Mouse (Mus musculus): ENCODE results near the gene Usp37. TPM values are rescaled to one million over a fixed set of nuclear protein-coding genes. Genes with fewer than 3 reads are reported as not detected.
A peak's percentile ranks its signal among the peaks of the same experiment; 100 is the strongest.
"Not testable (repeated sequence)": the region's sequence is repeated elsewhere in the genome, so short reads cannot be mapped to it uniquely, and the experiment has no call there.

The Usp37 gene
- polyA plus RNA-seq, 1 experiment: 52.1 TPM

DNA sequence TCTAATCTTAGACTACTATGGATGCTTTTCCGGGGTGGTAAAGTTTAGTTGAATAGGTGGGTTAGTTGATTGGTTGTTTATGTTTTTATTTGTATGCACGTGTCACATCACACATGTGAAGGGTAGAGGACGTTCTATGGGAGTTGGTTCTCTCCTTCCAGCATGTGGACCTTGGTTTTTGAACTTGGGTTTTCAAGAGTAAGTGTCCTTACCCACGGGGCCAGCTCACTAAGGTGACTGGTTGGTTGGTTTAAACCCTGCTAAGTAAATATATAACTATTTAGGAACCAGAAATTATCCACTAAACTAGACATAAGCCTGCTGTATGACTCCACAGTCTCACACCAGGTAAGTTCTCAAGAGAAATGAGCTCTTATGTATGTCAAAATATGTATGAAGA, 19.3 kb downstream of the Usp37 start:
- Histone ChIP-seq H3K9me3 (replicated peaks; ENCODE audit: control insufficient read depth, insufficient read depth, low read length, poor library complexity, severe bottlenecking) (no peaks in the 10 kb centered on the region), H3K4me3 (ENCODE audit: low read depth, low read length) (no peak overlapping the region), H3K27me3 (ENCODE audit: control insufficient read depth, insufficient read depth, low read length, poor library complexity, severe bottlenecking) (no peaks in the 10 kb centered on the region), H3K4me1 (ENCODE audit: control insufficient read depth, insufficient read depth, low read length) (no peaks in the 10 kb centered on the region), H3K9ac (ENCODE audit: low read depth, poor library complexity, severe bottlenecking) (no peak overlapping the region), H3K27ac (ENCODE audit: insufficient read depth, low read length) (no peak overlapping the region), H3K36me3 (ENCODE audit: control insufficient read depth, insufficient read depth, low read length, poor library complexity, severe bottlenecking) (peaks cover 68% of the 10 kb centered on the region)
- no peak for TF ChIP-seq EP300 (IDR thresholded peaks at IDR 0.05; ENCODE audit: insufficient read depth, low read depth, low read length)

DNA sequence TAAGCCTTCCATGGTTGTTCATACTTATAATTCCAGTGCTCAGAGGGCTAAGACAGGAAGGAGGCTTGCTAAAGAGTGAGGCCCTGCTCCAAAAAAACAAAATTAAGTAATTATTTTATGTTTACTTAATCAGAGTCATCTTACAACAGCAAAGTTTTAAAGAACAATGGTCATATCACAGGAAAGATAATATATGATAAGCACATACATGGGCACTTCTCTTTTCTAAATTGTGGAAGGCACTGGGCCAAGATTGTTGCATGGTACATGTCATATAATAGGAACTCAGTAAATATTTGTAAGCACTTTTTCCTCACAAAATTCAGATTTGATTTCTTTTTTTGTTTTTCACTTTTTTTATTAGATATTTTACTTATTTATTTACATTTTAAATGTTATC, 24.2 kb downstream of the Usp37 start:
- Histone ChIP-seq H3K27me3 (ENCODE audit: control insufficient read depth, insufficient read depth, low read length, poor library complexity, severe bottlenecking) (no peaks in the 10 kb centered on the region), H3K4me1 (ENCODE audit: control insufficient read depth, insufficient read depth, low read length) (no peaks in the 10 kb centered on the region), H3K27ac (ENCODE audit: insufficient read depth, low read length) (no peak overlapping the region), H3K9me3 (replicated peaks; ENCODE audit: control insufficient read depth, insufficient read depth, low read length, poor library complexity, severe bottlenecking) (no peaks in the 10 kb centered on the region), H3K4me3 (ENCODE audit: low read depth, low read length) (no peak overlapping the region), H3K36me3 (ENCODE audit: control insufficient read depth, insufficient read depth, low read length, poor library complexity, severe bottlenecking) (peaks cover 47% of the 10 kb centered on the region), H3K9ac (ENCODE audit: low read depth, poor library complexity, severe bottlenecking) (no peak overlapping the region)
- no peak for TF ChIP-seq POLR2A (IDR thresholded peaks at IDR 0.05; ENCODE audit: insufficient read depth, low read length)
- no peak for TF ChIP-seq CTCF (IDR thresholded peaks at IDR 0.05; ENCODE audit: low read depth, low read length)

DNA sequence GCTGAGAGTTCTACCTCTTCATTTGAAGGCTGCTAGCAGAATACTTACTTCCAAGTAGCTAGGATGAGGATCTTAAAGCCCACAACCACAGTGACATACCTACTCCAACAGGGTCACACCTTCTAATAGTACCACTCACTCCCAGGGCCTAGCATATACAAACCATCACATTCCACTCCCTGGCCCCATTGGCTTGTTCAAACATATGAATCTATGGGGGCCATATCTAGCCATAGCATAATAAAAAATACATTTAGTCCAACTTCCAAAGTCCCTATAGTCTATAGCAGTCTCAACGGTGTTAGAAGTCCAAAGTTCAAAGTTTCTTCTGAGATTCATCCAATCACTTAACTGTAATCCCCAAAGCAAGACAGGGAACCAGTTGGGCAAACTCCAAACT, 31.1 kb downstream of the Usp37 start:
- H3K4me3 ChIP-seq (ENCODE audit: low read depth, low read length); H3K27ac ChIP-seq (ENCODE audit: insufficient read depth, low read length); H3K9ac ChIP-seq (ENCODE audit: low read depth, poor library complexity, severe bottlenecking); H3K4me1 ChIP-seq (ENCODE audit: control insufficient read depth, insufficient read depth, low read length); H3K9me3 ChIP-seq (replicated peaks; ENCODE audit: control insufficient read depth, insufficient read depth, low read length, poor library complexity, severe bottlenecking); H3K27me3 ChIP-seq (ENCODE audit: control insufficient read depth, insufficient read depth, low read length, poor library complexity, severe bottlenecking): not testable (repeated sequence)
- peaks cover 18% of the 10 kb centered on the region for H3K36me3 ChIP-seq (ENCODE audit: control insufficient read depth, insufficient read depth, low read length, poor library complexity, severe bottlenecking)

DNA sequence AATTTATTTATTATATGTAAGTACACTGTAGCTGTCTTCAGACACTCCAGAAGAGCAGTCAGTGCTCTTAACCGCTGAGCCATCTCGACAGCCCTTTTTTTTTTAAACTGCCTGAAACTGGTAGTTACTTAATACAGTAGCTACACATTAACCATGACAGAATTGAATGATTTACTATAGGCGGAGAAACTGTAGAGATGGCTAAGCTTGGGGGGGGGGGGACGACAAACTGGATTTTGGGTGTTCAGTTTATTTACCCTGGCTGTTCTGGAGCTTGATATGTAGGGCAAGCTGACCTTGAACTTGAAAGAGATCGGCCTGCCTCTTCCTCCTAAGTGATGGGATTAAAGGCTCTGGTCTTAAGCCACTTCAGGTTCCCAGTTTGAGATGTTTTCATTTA, 32.8 kb downstream of the Usp37 start:
- Histone ChIP-seq H3K9ac (ENCODE audit: low read depth, poor library complexity, severe bottlenecking) (no peak overlapping the region), H3K4me3 (ENCODE audit: low read depth, low read length) (no peak overlapping the region), H3K27me3 (ENCODE audit: control insufficient read depth, insufficient read depth, low read length, poor library complexity, severe bottlenecking) (no peaks in the 10 kb centered on the region), H3K9me3 (replicated peaks; ENCODE audit: control insufficient read depth, insufficient read depth, low read length, poor library complexity, severe bottlenecking) (no peaks in the 10 kb centered on the region), H3K4me1 (ENCODE audit: control insufficient read depth, insufficient read depth, low read length) (no peaks in the 10 kb centered on the region), H3K27ac (ENCODE audit: insufficient read depth, low read length) (no peak overlapping the region), H3K36me3 (ENCODE audit: control insufficient read depth, insufficient read depth, low read length, poor library complexity, severe bottlenecking) (peaks cover 20% of the 10 kb centered on the region)
- TF ChIP-seq POLR2A (IDR thresholded peaks at IDR 0.05; ENCODE audit: insufficient read depth, low read length) (no peak), CTCF (IDR thresholded peaks at IDR 0.05; ENCODE audit: low read depth, low read length) (no peak), EP300 (IDR thresholded peaks at IDR 0.05; ENCODE audit: insufficient read depth, low read depth, low read length) (no peak)

DNA sequence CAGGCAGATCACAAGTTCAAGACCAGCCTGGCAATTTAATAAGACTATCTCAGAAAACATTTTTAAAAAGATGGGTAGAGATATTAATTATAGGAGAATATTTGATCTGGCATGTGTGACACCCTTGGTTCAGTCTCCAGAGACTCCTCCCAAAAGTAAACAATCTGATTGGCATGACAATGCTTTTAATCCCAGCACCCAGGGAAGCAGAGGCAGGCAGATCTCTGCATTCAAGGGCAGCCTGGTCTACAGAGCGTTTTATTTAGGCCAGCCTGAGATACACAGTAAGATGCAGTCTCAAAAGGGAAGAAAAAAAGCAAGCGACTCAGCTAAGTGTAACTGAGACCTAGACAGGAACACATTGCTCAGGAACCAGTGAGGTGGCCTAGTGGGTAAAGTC, 36.3 kb downstream of the Usp37 start:
- no peak for TF ChIP-seq EP300 (IDR thresholded peaks at IDR 0.05; ENCODE audit: insufficient read depth, low read depth, low read length)
- TF ChIP-seq CTCF (IDR thresholded peaks at IDR 0.05; ENCODE audit: low read depth, low read length): no peak
- TF ChIP-seq POLR2A (IDR thresholded peaks at IDR 0.05; ENCODE audit: insufficient read depth, low read length): no peak
- Histone ChIP-seq H3K9ac (ENCODE audit: low read depth, poor library complexity, severe bottlenecking) (peak overlapping the region; percentile 91), H3K27me3 (ENCODE audit: control insufficient read depth, insufficient read depth, low read length, poor library complexity, severe bottlenecking) (no peaks in the 10 kb centered on the region), H3K4me3 (ENCODE audit: low read depth, low read length) (no peak overlapping the region), H3K36me3 (ENCODE audit: control insufficient read depth, insufficient read depth, low read length, poor library complexity, severe bottlenecking) (peaks cover 17% of the 10 kb centered on the region), H3K4me1 (ENCODE audit: control insufficient read depth, insufficient read depth, low read length) (no peaks in the 10 kb centered on the region), H3K27ac (ENCODE audit: insufficient read depth, low read length) (peak overlapping the region; percentile 60), H3K9me3 (replicated peaks; ENCODE audit: control insufficient read depth, insufficient read depth, low read length, poor library complexity, severe bottlenecking) (no peaks in the 10 kb centered on the region)

DNA sequence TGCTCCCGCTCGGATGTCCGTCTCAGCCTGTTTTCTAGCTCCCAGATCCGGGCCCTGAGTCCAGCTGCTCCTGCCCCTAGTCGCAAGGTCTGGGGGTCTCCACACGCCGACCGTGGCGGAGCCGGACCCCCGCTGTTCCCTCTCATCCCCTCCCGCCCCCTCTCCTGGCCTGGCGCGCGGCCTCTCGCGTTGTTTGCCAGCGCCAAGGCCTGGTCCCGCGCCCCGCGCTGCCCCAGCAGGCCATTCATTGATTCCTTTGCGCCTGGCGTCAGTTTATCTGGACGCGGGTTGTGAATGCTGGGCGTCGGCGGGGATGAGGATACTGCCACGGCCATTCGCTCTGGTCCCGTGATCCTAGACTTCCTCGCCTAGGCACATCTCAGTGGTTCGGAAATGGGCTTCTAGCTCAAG, 37.6 kb downstream of the Usp37 start:
- Histone ChIP-seq H3K4me3 (ENCODE audit: low read depth, low read length) (peak overlapping the region; percentile 95), H3K27me3 (ENCODE audit: control insufficient read depth, insufficient read depth, low read length, poor library complexity, severe bottlenecking) (no peaks in the 10 kb centered on the region), H3K27ac (ENCODE audit: insufficient read depth, low read length) (peak overlapping the region; percentile 95), H3K36me3 (ENCODE audit: control insufficient read depth, insufficient read depth, low read length, poor library complexity, severe bottlenecking) (peaks cover 17% of the 10 kb centered on the region), H3K4me1 (ENCODE audit: control insufficient read depth, insufficient read depth, low read length) (no peaks in the 10 kb centered on the region), H3K9ac (ENCODE audit: low read depth, poor library complexity, severe bottlenecking) (peak overlapping the region; percentile 91), H3K9me3 (replicated peaks; ENCODE audit: control insufficient read depth, insufficient read depth, low read length, poor library complexity, severe bottlenecking) (no peaks in the 10 kb centered on the region)
- TF ChIP-seq CTCF (IDR thresholded peaks at IDR 0.05; ENCODE audit: low read depth, low read length) (no peak), POLR2A (IDR thresholded peaks at IDR 0.05; ENCODE audit: insufficient read depth, low read length) (no peak), EP300 (IDR thresholded peaks at IDR 0.05; ENCODE audit: insufficient read depth, low read depth, low read length) (no peak)

Data from ES-Bruce4 (cell line).